Mouse (Mus musculus) CH12.LX (cell line): ENCODE measurements around the gene Mphosph6. TPM values are rescaled to one million over a fixed set of nuclear protein-coding genes. Genes with fewer than 3 reads are reported as not detected.

Experiments used
- DNase-seq: peaks from one replicate; pipeline ENCODE4 v3.0.0-alpha.2; 2013; ENCODE audit errors: extremely low read depth
- H3K27ac ChIP-seq: 2 replicates; pipeline ENCODE4 v1.5.1; 2012; ENCODE audit warnings: low read depth, mild to moderate bottlenecking, control low read depth, moderate library complexity; ENCODE audit not compliant: insufficient read depth
- H3K27me3 ChIP-seq: replicated peaks from 2 replicates; pipeline ENCODE3; 2012; ENCODE audit warnings: inconsistent platforms
- H3K36me3 ChIP-seq, 2 experiments: replicated peaks in 1 of 2; 2 replicates each; pipeline versions ENCODE3 to v1.6.1; 2012; ENCODE audit warnings: inconsistent platforms in 1 of 2, low read length in 1 of 2, mild to moderate bottlenecking in 1 of 2, mixed read lengths in 1 of 2, moderate library complexity in 1 of 2; ENCODE audit not compliant: control insufficient read depth in 1 of 2, insufficient read depth in 1 of 2
- H3K4me1 ChIP-seq, 2 experiments: 2 replicates each; pipeline ENCODE4 v1.6.1; 2012; ENCODE audit warnings: inconsistent platforms in 1 of 2, moderate library complexity in 1 of 2; ENCODE audit not compliant: insufficient read depth in 2 of 2, control insufficient read depth in 1 of 2
- H3K4me2 ChIP-seq: 2 replicates; pipeline ENCODE4 v1.6.1; 2012; ENCODE audit warnings: low read depth, mild to moderate bottlenecking, control low read depth; ENCODE audit not compliant: poor library complexity, insufficient read depth, severe bottlenecking
- H3K4me3 ChIP-seq, 3 experiments: fragments of 150-350 bp in 1 of 3; sonication (generic) in 1 of 3; replicated peaks in 1 of 3; 2 replicates each; pipeline versions ENCODE3 to v1.5.1; 2011 to 2012; ENCODE audit warnings: low read depth in 2 of 3, low read length in 2 of 3, mild to moderate bottlenecking in 2 of 3, moderate library complexity in 2 of 3, control low read depth in 1 of 3, improper control_type of control experiment in 1 of 3, inconsistent platforms in 1 of 3, mixed read lengths in 1 of 3; ENCODE audit not compliant: poor library complexity in 1 of 3
- H3K79me2 ChIP-seq: replicated peaks from 2 replicates; pipeline ENCODE4 v1.6.1; 2012; ENCODE audit warnings: mild to moderate bottlenecking, moderate library complexity; ENCODE audit not compliant: control insufficient read depth, poor library complexity, insufficient read depth, severe bottlenecking; ENCODE audit errors: extremely low read depth
- H3K9ac ChIP-seq: 2 replicates; pipeline ENCODE4 v1.6.1; 2012; ENCODE audit warnings: low read depth, mild to moderate bottlenecking, control low read depth, moderate library complexity; ENCODE audit not compliant: insufficient read depth
- H3K9me3 ChIP-seq: replicated peaks from 2 replicates; pipeline ENCODE3; 2012; ENCODE audit warnings: low read length, inconsistent platforms, mixed read lengths
- BHLHE40 ChIP-seq: IDR thresholded peaks from 2 replicates; pipeline ENCODE4 v1.6.1; 2011; ENCODE audit warnings: mild to moderate bottlenecking, low read depth, low read length, improper control_type of control experiment
- E2F4 ChIP-seq: IDR thresholded peaks from 2 replicates; pipeline ENCODE4 v1.6.1; 2011; ENCODE audit warnings: low read depth, low read length, improper control_type of control experiment; ENCODE audit not compliant: insufficient replicate concordance
- ELF1 ChIP-seq: IDR thresholded peaks from 2 replicates; pipeline ENCODE4 v1.6.1; 2014; ENCODE audit warnings: low read depth, mild to moderate bottlenecking, inconsistent platforms, low read length, improper control_type of control experiment
- EP300 ChIP-seq: IDR thresholded peaks from 2 replicates; pipeline ENCODE4 v1.6.1; 2011; ENCODE audit warnings: low read length, improper control_type of control experiment
- ETS1 ChIP-seq: conservative IDR thresholded peaks from 2 replicates; pipeline ENCODE4 v1.6.1; 2012; ENCODE audit warnings: low read depth, mild to moderate bottlenecking, inconsistent platforms, low read length, improper control_type of control experiment, moderate library complexity
- JUN ChIP-seq: IDR thresholded peaks from 2 replicates; pipeline ENCODE4 v1.6.1; 2011; ENCODE audit warnings: low read depth, mild to moderate bottlenecking, low read length, improper control_type of control experiment, moderate library complexity; ENCODE audit not compliant: insufficient read depth
- KAT2A ChIP-seq: IDR thresholded peaks from 2 replicates; pipeline ENCODE4 v1.6.1; 2012; ENCODE audit warnings: low read length, improper control_type of control experiment, inconsistent platforms; ENCODE audit not compliant: insufficient replicate concordance
- MEF2A ChIP-seq: IDR thresholded peaks from 2 replicates; pipeline ENCODE4 v1.6.1; 2014; ENCODE audit warnings: low read depth, mild to moderate bottlenecking, inconsistent platforms, low read length, improper control_type of control experiment, borderline replicate concordance
- MYC ChIP-seq: IDR thresholded peaks from 2 replicates; pipeline ENCODE4 v1.6.1; 2011; ENCODE audit warnings: low read depth, mild to moderate bottlenecking, improper control_type of control experiment, low read length
- NRF1 ChIP-seq: IDR thresholded peaks from 2 replicates; pipeline ENCODE4 v1.6.1; 2014; ENCODE audit warnings: low read depth, mild to moderate bottlenecking, inconsistent platforms, low read length, improper control_type of control experiment, moderate library complexity
- POLR2A ChIP-seq: IDR thresholded peaks from 2 replicates; pipeline ENCODE4 v1.6.1; 2011; ENCODE audit warnings: low read depth, mild to moderate bottlenecking, improper control_type of control experiment, low read length
- POLR2AphosphoS2 ChIP-seq: IDR thresholded peaks from 2 replicates; pipeline ENCODE4 v1.6.1; 2011; ENCODE audit warnings: low read depth, low read length, improper control_type of control experiment
- RAD21 ChIP-seq: IDR thresholded peaks from 2 replicates; pipeline ENCODE4 v1.6.1; 2011; ENCODE audit warnings: low read depth, mild to moderate bottlenecking, low read length, improper control_type of control experiment, moderate library complexity
- SIN3A ChIP-seq: IDR thresholded peaks from 2 replicates; pipeline ENCODE4 v1.6.1; 2012; ENCODE audit warnings: low read length, improper control_type of control experiment, inconsistent platforms
- SMC3 ChIP-seq: IDR thresholded peaks from 2 replicates; pipeline ENCODE4 v1.6.1; 2011; ENCODE audit warnings: low read depth, low read length, improper control_type of control experiment
- TBP ChIP-seq: conservative IDR thresholded peaks from 2 replicates; pipeline ENCODE4 v1.6.1; 2011; ENCODE audit warnings: low read depth, low read length, improper control_type of control experiment
- TCF12 ChIP-seq: IDR thresholded peaks from 2 replicates; pipeline ENCODE4 v1.6.1; 2014; ENCODE audit warnings: low read depth, mild to moderate bottlenecking, inconsistent platforms, low read length, improper control_type of control experiment
- UBTF ChIP-seq: IDR thresholded peaks from 2 replicates; pipeline ENCODE4 v1.6.1; 2012; ENCODE audit warnings: low read depth, mild to moderate bottlenecking, inconsistent platforms, low read length, improper control_type of control experiment, moderate library complexity
- ZC3H11A ChIP-seq: IDR thresholded peaks from 2 replicates; pipeline ENCODE4 v1.6.1; 2012; ENCODE audit warnings: low read depth, mild to moderate bottlenecking, inconsistent platforms, low read length, improper control_type of control experiment
- ZKSCAN1 ChIP-seq: IDR thresholded peaks from 2 replicates; pipeline ENCODE4 v1.6.1; 2012; ENCODE audit warnings: low read depth, inconsistent platforms, low read length, improper control_type of control experiment, borderline replicate concordance
- ZNF384 ChIP-seq: IDR thresholded peaks from 2 replicates; pipeline ENCODE4 v1.6.1; 2012; ENCODE audit warnings: low read depth, low read length, improper control_type of control experiment, inconsistent platforms
- dilution Hi-C: fragments of 300-500 bp; cut with MboI; formaldehyde crosslinking; loops from 2 replicates; pipeline ENCODE4 v1.14.3; 2020; ENCODE audit warnings: low sequenced_read_pairs; ENCODE audit not compliant: extremely low pct_unique_long_range_greater_than_20kb, extremely low pct_ligation_motif_present
- in situ Hi-C: fragments of 300-500 bp; cut with MboI; formaldehyde crosslinking; loops from 3 replicates; pipeline ENCODE4 v1.14.3; 2019; ENCODE audit warnings: low sequenced_read_pairs, low pct_ligation_motif_present, low pct_unique_long_range_greater_than_20kb, mixed read lengths
- polyA plus RNA-seq: library from polyadenylated mRNA; unstranded; fragments of >175 nt; gene quantifications from 2 replicates; pipeline ENCODE4 v1.2.1, GENCODE M21; 2012; ENCODE audit warnings: low read depth; ENCODE audit not compliant: insufficient read length
- total RNA-seq, 2 experiments: library from RNA; depleted of rRNA; stranded (reverse); fragments of 300-350 nt in 1 of 2; fragments of >200 nt in 1 of 2; gene quantifications; 2 replicates each; pipeline ENCODE4 v1.2.3; 2012 to 2014

The Mphosph6 gene
- total and polyA plus RNA-seq, 3 experiments, result 89.6 to 241 (median 225) TPM

DNA sequence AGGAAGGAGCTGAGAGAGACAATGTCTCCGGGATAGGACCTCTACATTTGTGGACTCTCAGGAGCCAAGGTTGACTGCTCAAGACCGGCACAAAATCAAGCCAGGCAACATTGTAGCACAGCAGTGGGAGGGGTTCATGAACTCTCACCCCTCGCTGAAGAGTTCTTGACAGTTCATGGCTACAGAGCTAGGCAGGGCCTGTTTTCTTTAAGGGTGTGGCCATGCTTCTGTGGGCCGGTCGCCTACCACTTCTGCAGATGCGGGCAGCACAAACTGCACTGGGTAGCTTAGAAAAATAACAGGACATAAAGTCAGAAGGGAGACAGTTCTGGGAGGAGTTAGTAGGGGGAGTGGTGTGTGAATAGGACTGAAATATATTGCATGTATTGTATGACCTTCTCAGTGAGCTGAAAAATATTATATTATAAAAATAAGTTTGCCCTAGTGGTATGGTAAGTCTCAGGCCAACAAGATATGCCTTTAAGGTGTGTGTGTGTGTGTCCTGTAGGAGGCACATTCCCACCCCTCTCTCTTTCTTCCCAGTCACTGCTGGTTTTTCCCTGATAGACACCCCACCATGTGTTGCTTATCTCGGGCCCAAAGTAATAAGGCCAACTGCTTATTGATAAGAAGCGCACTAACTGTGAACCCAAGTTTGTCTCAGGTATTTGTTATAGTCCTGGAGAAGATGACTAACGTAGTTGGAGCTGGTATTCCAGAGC lies 30.5 kb downstream of the Mphosph6 start:
- Histone ChIP-seq H3K27ac (no peak overlapping the region), H3K4me3 (no peak overlapping the region), H3K36me3 (no peaks in the 10 kb centered on the region), H3K27me3 (no peaks in the 10 kb centered on the region), H3K79me2 (no peaks in the 10 kb centered on the region), H3K4me2 (no peak overlapping the region), H3K9ac (no peak overlapping the region), H3K4me1 (peaks cover 3 to 22% of the 10 kb centered on the region in 2 experiments), H3K9me3 (no peaks in the 10 kb centered on the region)
- dilution Hi-C loops (no loop called here), in situ Hi-C loops (loop anchor here (5.0 kb wide), 1 partner anchor 91 kb away; no protein-coding TSS in a partner anchor)
- DNase-seq, result no peak
- TF ChIP-seq SMC3 (no peak), RAD21 (no peak), POLR2AphosphoS2 (no peak)

DNA sequence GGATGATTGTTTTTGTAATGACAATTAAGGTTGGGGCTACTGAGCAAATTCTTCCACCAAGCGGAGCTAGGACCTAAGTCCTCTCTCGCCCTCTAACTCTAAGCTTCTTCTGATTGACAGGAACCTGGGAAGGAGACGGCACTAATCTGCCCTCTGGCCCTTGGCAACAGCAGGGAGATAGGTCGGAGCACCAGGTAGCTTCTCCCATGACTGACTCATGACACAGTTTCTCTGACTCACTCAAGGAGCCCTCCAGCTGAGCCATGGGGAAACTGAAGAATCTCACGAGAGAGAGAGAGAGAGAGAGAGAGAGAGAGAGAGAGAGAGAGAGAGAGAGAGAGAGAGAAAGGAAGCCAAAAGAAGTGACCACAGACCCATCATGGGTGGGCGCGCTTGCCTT lies 32.8 kb downstream of the Mphosph6 start:
- Histone ChIP-seq H3K4me2 (no peak overlapping the region), H3K79me2 (no peaks in the 10 kb centered on the region), H3K27ac (no peak overlapping the region), H3K9me3 (no peaks in the 10 kb centered on the region), H3K4me3 (no peak overlapping the region), H3K4me1 (peaks cover 3 to 26% of the 10 kb centered on the region in 2 experiments), H3K36me3 (no peaks in the 10 kb centered on the region), H3K9ac (no peak overlapping the region), H3K27me3 (no peaks in the 10 kb centered on the region)
- DNase-seq, result no peak
- TF ChIP-seq KAT2A, result no peak
- TF ChIP-seq ELF1, result no peak
- TF ChIP-seq JUN, result no peak
- no peak for TF ChIP-seq MYC
- no peak for TF ChIP-seq BHLHE40
- TF ChIP-seq EP300, result no peak
- no peak for TF ChIP-seq UBTF
- no peak for TF ChIP-seq TCF12
- TF ChIP-seq ZNF384, result no peak
- TF ChIP-seq SMC3, result no peak
- no peak for TF ChIP-seq SIN3A
- no peak for TF ChIP-seq E2F4
- no peak for TF ChIP-seq ETS1
- TF ChIP-seq ZKSCAN1, result no peak
- TF ChIP-seq POLR2A, result no peak
- no peak for TF ChIP-seq MEF2A
- TF ChIP-seq NRF1, result no peak
- TF ChIP-seq TBP, result no peak
- TF ChIP-seq ZC3H11A, result no peak
- no peak for TF ChIP-seq RAD21
- in situ Hi-C loops, result no loop called here
- dilution Hi-C loops, result no loop called here
